Mouse (Mus musculus) frontal cortex, postnatal 14 days (tissue): ENCODE data around the gene March1.

ENCODE experiments used
- DNase-seq, 2 experiments: peaks; one replicate each; pipeline ENCODE4 v3.0.0; 2022; ENCODE audit warnings: low spot score in 2 of 2

The March1 gene

GRCm38 (mm10) chr8:66519149-66519548 is 901.4 kb downstream of the March1 start:
- no peak for DNase-seq

GRCm38 (mm10) chr8:66520576-66520975 is 902.9 kb downstream of the March1 start:
- no peak for DNase-seq
